10 mouse cellular contexts compared by ENCODE assay signal in the genomic region with DNA sequence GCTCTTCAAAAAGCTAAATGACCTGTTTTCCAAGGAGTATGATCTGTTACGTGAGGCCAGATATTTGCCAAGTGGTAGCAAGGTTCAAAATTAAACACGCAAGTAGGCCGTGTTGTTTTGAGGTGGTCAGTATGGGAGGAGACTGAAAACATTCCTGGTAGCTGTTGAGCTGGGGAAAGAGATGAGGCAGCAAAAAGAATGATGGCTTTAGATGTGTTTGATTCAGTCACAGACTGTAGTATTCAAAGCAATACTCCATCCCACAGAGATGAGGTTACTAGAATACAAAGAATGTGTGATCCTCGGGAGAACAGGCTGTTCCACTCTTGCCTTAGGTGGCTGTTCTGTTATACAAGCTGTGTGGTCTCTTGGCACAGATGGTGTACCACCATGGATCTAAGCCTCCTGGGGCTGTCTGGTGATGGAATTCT.
DNase-seq lines count a peak whose midpoint lies in the region; ATAC-seq and TF ChIP-seq lines count a peak whose summit lies in the region.
"Had no signal": no experiment of that assay in that cellular context is flagged by ENCODE, and none has a peak within 500 bp of the region (broad histone marks: within the 10 kb centered on the region; RNA-seq: fewer than 3 reads in every experiment).

No protein-coding gene starts in this region.

- H3K9ac ChIP-seq in midbrain, postnatal 0 days (replicated peaks; ENCODE audit: low read length, poor library complexity, severe bottlenecking) = no peak overlapping the region
- H3K9ac ChIP-seq in midbrain, embryonic 14.5 days (replicated peaks; ENCODE audit: low read length) = no peak overlapping the region

- TF ChIP-seq CTCF in midbrain, postnatal 0 days (IDR thresholded peaks at IDR 0.05) = no peak
- no peak for TF ChIP-seq CTCF in layer of hippocampus, adult 2 months (conservative IDR thresholded peaks at IDR 0.05)

- peak; percentile 3 to 8 for DNase-seq in cerebellum, adult 18-20 months
- DNase-seq in cerebellum, postnatal 4 days (ENCODE audit: low spot score in 2 of 2) = no peak
- peak; percentile 10 for DNase-seq in midbrain, postnatal 0 days (ENCODE audit: low spot score)
- DNase-seq in midbrain, embryonic 14.5 days = no peak
- peak; percentile 19 to 25 for DNase-seq in layer of hippocampus, adult 2 months (ENCODE audit: low spot score in 2 of 2)
- peak; percentile 1 for DNase-seq in skeletal muscle tissue, adult 2 months (ENCODE audit: low read depth, low spot score)
- no peak for DNase-seq in thymus, adult 18-20 months
- DNase-seq in urinary bladder, postnatal 36 days (ENCODE audit: low spot score in 2 of 2) = no peak
- DNase-seq: heart, postnatal 36 days had no signal

- H3K27me3 ChIP-seq in midbrain, postnatal 0 days (ENCODE audit: insufficient read depth, low read length) = no peaks in the 10 kb centered on the region
- H3K27me3 ChIP-seq in midbrain, embryonic 14.5 days (ENCODE audit: control insufficient read depth, insufficient read depth, low read length) = no peaks in the 10 kb centered on the region

- no peaks in the 10 kb centered on the region for H3K9me3 ChIP-seq in midbrain, postnatal 0 days (ENCODE audit: low read length)
- no peaks in the 10 kb centered on the region for H3K9me3 ChIP-seq in midbrain, embryonic 14.5 days (ENCODE audit: control insufficient read depth, low read length)

- no peak overlapping the region for H3K4me3 ChIP-seq in midbrain, postnatal 0 days (ENCODE audit: low read depth, low read length)
- no peak overlapping the region for H3K4me3 ChIP-seq in midbrain, embryonic 14.5 days (replicated peaks; ENCODE audit: low read depth, low read length)
- no peak overlapping the region for H3K4me3 ChIP-seq in layer of hippocampus, adult 2 months

- no peak overlapping the region for H3K4me2 ChIP-seq in midbrain, postnatal 0 days (ENCODE audit: low read depth, low read length, poor library complexity, severe bottlenecking)
- H3K4me2 ChIP-seq in midbrain, embryonic 14.5 days (ENCODE audit: low read length) = no peak overlapping the region

- no peaks in the 10 kb centered on the region for H3K4me1 ChIP-seq in midbrain, postnatal 0 days (ENCODE audit: insufficient read depth, low read length)
- H3K4me1 ChIP-seq in midbrain, embryonic 14.5 days (ENCODE audit: control insufficient read depth, insufficient read depth, low read length) = no peaks in the 10 kb centered on the region

- H3K36me3 ChIP-seq in midbrain, postnatal 0 days (ENCODE audit: insufficient read depth, low read length) = no peaks in the 10 kb centered on the region
- no peaks in the 10 kb centered on the region for H3K36me3 ChIP-seq in midbrain, embryonic 14.5 days (ENCODE audit: control insufficient read depth, insufficient read depth, low read length)

- WGBS in midbrain, postnatal 0 days = 84% methylated on average over 4 of the region's 4 CpGs
- 85% methylated on average over 4 of the region's 4 CpGs for WGBS in midbrain, embryonic 14.5 days

- no peak overlapping the region for H3K27ac ChIP-seq in midbrain, postnatal 0 days (ENCODE audit: low read depth, low read length)
- no peak overlapping the region for H3K27ac ChIP-seq in midbrain, embryonic 14.5 days (replicated peaks; ENCODE audit: low read depth, low read length)
- H3K27ac ChIP-seq in layer of hippocampus, adult 2 months = no peak overlapping the region
- H3K27ac ChIP-seq: stomach, postnatal 0 days had no signal

- ATAC-seq in midbrain, postnatal 0 days (ENCODE audit: low FRiP score) = no peak
- no peak for ATAC-seq in midbrain, embryonic 14.5 days (ENCODE audit: low FRiP score, low TSS enrichment)

Comparison
In these comparisons a context has a peak if more than half of its experiments do, and no peak if none do; other contexts are left out.
1. DNase-seq: peak in cerebellum, adult 18-20 months (2 of 2), midbrain, postnatal 0 days (single experiment), layer of hippocampus, adult 2 months (2 of 2) and skeletal muscle tissue, adult 2 months (single experiment); none in cerebellum, postnatal 4 days (0 of 2), midbrain, embryonic 14.5 days (single experiment), thymus, adult 18-20 months (0 of 2) and urinary bladder, postnatal 36 days (0 of 2).